Mouse (Mus musculus) hindbrain, embryonic 15.5 days (tissue): Measurements from ENCODE around the gene Coro2a. TPM values are rescaled to one million over a fixed set of nuclear protein-coding genes. Genes with fewer than 3 reads are reported as not detected.
"Not testable (repeated sequence)": the region's sequence is repeated elsewhere in the genome, so short reads cannot be mapped to it uniquely, and the experiment has no call there.

Experiments used
- ATAC-seq: fragments of 200-750 bp; cut with Nextera tagmentation; 2 replicates; pipeline ENCODE4 v1.8.0; 2017; ENCODE audit warnings: low read depth, moderate number of reproducible peaks, moderate TSS enrichment; ENCODE audit not compliant: low FRiP score
- H3K27ac ChIP-seq: fragments of 300-500 bp; sonication (generic); replicated peaks from 2 replicates; pipeline ENCODE4 v1.5.1; 2015; ENCODE audit warnings: mild to moderate bottlenecking, inconsistent platforms
- H3K27me3 ChIP-seq: fragments of 300-500 bp; sonication (generic); 2 replicates; pipeline ENCODE4 v1.6.1; 2015; ENCODE audit warnings: control low read depth, inconsistent platforms
- H3K36me3 ChIP-seq: fragments of 300-500 bp; sonication (generic); 2 replicates; pipeline ENCODE4 v1.6.1; 2015; ENCODE audit warnings: control low read depth, inconsistent platforms
- H3K4me1 ChIP-seq: fragments of 300-500 bp; sonication (generic); replicated peaks from 2 replicates; pipeline ENCODE4 v1.6.1; 2015; ENCODE audit warnings: control low read depth, inconsistent platforms
- H3K4me2 ChIP-seq: fragments of 300-500 bp; sonication (generic); 2 replicates; pipeline ENCODE4 v1.6.1; 2015; ENCODE audit warnings: moderate library complexity, mild to moderate bottlenecking, inconsistent platforms
- H3K4me3 ChIP-seq: fragments of 300-500 bp; sonication (generic); 2 replicates; pipeline ENCODE4 v1.5.1; 2015; ENCODE audit warnings: mild to moderate bottlenecking, inconsistent platforms
- H3K9ac ChIP-seq: fragments of 300-500 bp; sonication (generic); 2 replicates; pipeline ENCODE4 v1.6.1; 2015; ENCODE audit warnings: inconsistent platforms
- H3K9me3 ChIP-seq: fragments of 300-500 bp; sonication (generic); 2 replicates; pipeline ENCODE4 v1.6.1; 2016; ENCODE audit warnings: control low read depth, inconsistent platforms
- WGBS: fragments of 180-500 bp; shearing (Covaris S2); methylation state at CpG from one replicate; pipeline ENCODE4 v1.1.7; 2015; 5-methylcytosine and 5-hydroxymethylcytosine counted together
- polyA plus RNA-seq: library from polyadenylated mRNA; unstranded; fragments of >200 nt; fragmentation: Nextera tagmentation; extraction: Ambion mirVana; gene quantifications from 2 replicates; pipeline ENCODE4 v1.2.1, GENCODE M21; 2015

The Coro2a gene
- polyA plus RNA-seq = 9.0 and 10.5 TPM in 2 replicates

GRCm38 (mm10) chr4:46601844-46602423 is at the start of gene Coro2a:
Gene Coro2a (minus strand): TSS chr4:46602202.
- under 1% methylated on average over 52 of the region's 66 CpGs for WGBS
- Histone ChIP-seq H3K9ac (peak within 1 kb of the TSS; percentile 73), H3K27me3 (0 out of 2 replicates have a peak, but pooled peaks cover 6% of the 10 kb centered on the region), H3K27ac (peak within 1 kb of the TSS; percentile 60), H3K4me1 (peaks cover 13% of the 10 kb centered on the region), H3K4me2 (peak within 1 kb of the TSS; percentile 81), H3K9me3 (no peaks in the 10 kb centered on the region), H3K36me3 (no peaks in the 10 kb centered on the region), H3K4me3 (peak within 1 kb of the TSS; percentile 73)
- ATAC-seq = peak; percentile 65

GRCm38 (mm10) chr4:46650086-46650753 is 48.2 kb upstream of the Coro2a start, which contains the start of gene Tbc1d2:
Gene Tbc1d2 (minus strand): TSS chr4:46650209.
- no peaks in the 10 kb centered on the region for H3K9me3 ChIP-seq
- ATAC-seq = peak; percentile 97
- H3K4me1 ChIP-seq = peaks cover 13% of the 10 kb centered on the region
- H3K9ac ChIP-seq = peak within 1 kb of the TSS; percentile 43
- H3K4me2 ChIP-seq = peak within 1 kb of the TSS; percentile 81
- H3K4me3 ChIP-seq = peak within 1 kb of the TSS; percentile 62
- H3K36me3 ChIP-seq = no peaks in the 10 kb centered on the region
- H3K27me3 ChIP-seq = peaks cover 38% of the 10 kb centered on the region
- peak within 1 kb of the TSS; percentile 61; the same call in 1 of the 2 replicates for H3K27ac ChIP-seq
- WGBS = under 1% methylated on average over 63 of the region's 69 CpGs

- ATAC-seq = no peak
- Histone ChIP-seq H3K9me3 (no peaks in the 10 kb centered on the region), H3K4me1 (peaks cover 13% of the 10 kb centered on the region), H3K27me3 (peaks cover 38% of the 10 kb centered on the region), H3K4me2 (peak overlapping the region; percentile 81), H3K36me3 (no peaks in the 10 kb centered on the region), H3K27ac (no peak overlapping the region), H3K4me3 (peak overlapping the region; percentile 62), H3K9ac (0 out of 2 replicates have a peak overlapping the region, but pooled peaks have one; percentile 43)
- WGBS = 58% methylated on average over 4 of the region's 4 CpGs
Measured at GRCm38 (mm10) chr4:46649161-46649560, 47.2 kb upstream of the Coro2a start.

GRCm38 (mm10) chr4:46643676-46644112 is 41.7 kb upstream of the Coro2a start:
- WGBS = 87% methylated on average over 8 of the region's 8 CpGs
- Histone ChIP-seq H3K27me3 (peaks cover 10% of the 10 kb centered on the region), H3K27ac (no peak overlapping the region; the same call in 1 of the 2 replicates), H3K4me1 (no peaks in the 10 kb centered on the region), H3K9me3 (no peaks in the 10 kb centered on the region), H3K4me2 (no peak overlapping the region), H3K9ac (no peak overlapping the region), H3K36me3 (no peaks in the 10 kb centered on the region), H3K4me3 (no peak overlapping the region)
- no peak for ATAC-seq

- Histone ChIP-seq H3K27me3 (peaks cover 4% of the 10 kb centered on the region; the same call in 1 of the 2 replicates), H3K4me3 (no peak overlapping the region), H3K36me3 (no peaks in the 10 kb centered on the region), H3K27ac (no peak overlapping the region), H3K9me3 (no peaks in the 10 kb centered on the region), H3K4me2 (no peak overlapping the region), H3K4me1 (no peaks in the 10 kb centered on the region), H3K9ac (no peak overlapping the region)
- WGBS = 79% methylated on average over 8 of the region's 8 CpGs
- no peak for ATAC-seq
Measured at GRCm38 (mm10) chr4:46642924-46643675, 41.1 kb upstream of the Coro2a start.

- Histone ChIP-seq H3K4me3 (no peak overlapping the region), H3K4me2 (no peak overlapping the region), H3K27ac (no peak overlapping the region), H3K27me3 (no peaks in the 10 kb centered on the region), H3K4me1 (no peaks in the 10 kb centered on the region), H3K36me3 (no peaks in the 10 kb centered on the region), H3K9ac (no peak overlapping the region), H3K9me3 (no peaks in the 10 kb centered on the region)
- no peak for ATAC-seq
- 45% methylated on average over 4 of the region's 4 CpGs for WGBS
Measured at GRCm38 (mm10) chr4:46641283-46641682, 39.3 kb upstream of the Coro2a start.

- no peak for ATAC-seq
- H3K4me1 ChIP-seq = no peaks in the 10 kb centered on the region
- H3K9ac ChIP-seq = no peak overlapping the region
- no peak overlapping the region for H3K27ac ChIP-seq
- H3K9me3 ChIP-seq = no peaks in the 10 kb centered on the region
- no peaks in the 10 kb centered on the region for H3K27me3 ChIP-seq
- H3K4me2 ChIP-seq = no peak overlapping the region
- no peaks in the 10 kb centered on the region for H3K36me3 ChIP-seq
- 90% methylated on average over 8 of the region's 8 CpGs for WGBS
- H3K4me3 ChIP-seq = no peak overlapping the region
Measured at GRCm38 (mm10) chr4:46639866-46640265, 37.9 kb upstream of the Coro2a start.

GRCm38 (mm10) chr4:46637250-46637649 is 35.2 kb upstream of the Coro2a start:
- WGBS = 92% methylated on average over 10 of the region's 10 CpGs

GRCm38 (mm10) chr4:46635702-46636430 is 33.9 kb upstream of the Coro2a start:
- no peaks in the 10 kb centered on the region for H3K9me3 ChIP-seq
- WGBS = 87% methylated on average over 16 of the region's 16 CpGs

More at GRCm38 (mm10) chr4:46637250-46637649, 35.2 kb upstream of the Coro2a start:
- H3K9me3 ChIP-seq, H3K4me1 ChIP-seq, H3K9ac ChIP-seq, H3K4me3 ChIP-seq, H3K27me3 ChIP-seq, H3K4me2 ChIP-seq, H3K27ac ChIP-seq, H3K36me3 ChIP-seq, ATAC-seq: not testable (repeated sequence)

GRCm38 (mm10) chr4:46634881-46635280 is 32.9 kb upstream of the Coro2a start:
- H3K4me3 ChIP-seq = no peak overlapping the region
- WGBS = 53% methylated on average over 6 of the region's 6 CpGs
- H3K9me3 ChIP-seq = no peaks in the 10 kb centered on the region
- no peak overlapping the region for H3K9ac ChIP-seq
- no peaks in the 10 kb centered on the region for H3K36me3 ChIP-seq
- no peak for ATAC-seq
- H3K27me3 ChIP-seq = no peaks in the 10 kb centered on the region
- H3K4me1 ChIP-seq = no peaks in the 10 kb centered on the region
- no peak overlapping the region for H3K27ac ChIP-seq
- H3K4me2 ChIP-seq = no peak overlapping the region

More at GRCm38 (mm10) chr4:46635702-46636430, 33.9 kb upstream of the Coro2a start:
- Histone ChIP-seq H3K36me3 (no peaks in the 10 kb centered on the region), H3K4me2 (no peak overlapping the region), H3K4me1 (no peaks in the 10 kb centered on the region), H3K9ac (no peak overlapping the region), H3K4me3 (no peak overlapping the region), H3K27me3 (no peaks in the 10 kb centered on the region), H3K27ac (no peak overlapping the region)
- ATAC-seq = no peak

- not testable (repeated sequence) for ATAC-seq, H3K4me1 ChIP-seq, H3K36me3 ChIP-seq, H3K27ac ChIP-seq, H3K4me3 ChIP-seq, H3K4me2 ChIP-seq, H3K9ac ChIP-seq, H3K9me3 ChIP-seq, H3K27me3 ChIP-seq
- 70% methylated on average over 6 of the region's 6 CpGs for WGBS
Measured at GRCm38 (mm10) chr4:46633565-46633964, 31.6 kb upstream of the Coro2a start.
